10 mouse cellular contexts compared by ENCODE assay signal in the genomic region with DNA sequence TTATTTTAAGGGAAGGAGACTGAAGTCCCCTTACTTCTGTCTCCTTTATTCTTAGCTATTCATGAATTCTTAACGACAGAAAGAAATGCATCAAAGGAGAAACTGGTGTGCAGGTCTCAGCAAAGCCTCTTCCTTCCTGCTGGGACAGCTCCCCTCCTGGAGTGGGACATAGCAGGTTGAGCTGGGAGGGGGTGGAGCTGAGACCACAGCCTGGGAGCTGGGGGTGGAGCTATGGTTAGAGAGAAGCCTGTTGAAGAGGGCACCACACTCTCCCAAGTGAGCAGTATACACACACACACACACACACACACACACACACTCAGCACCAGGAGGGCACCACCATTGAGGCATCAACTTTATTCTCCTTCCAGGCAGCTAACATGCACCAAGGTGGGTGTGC.
"Had no signal": no experiment of that assay in that cellular context is flagged by ENCODE, and none has a peak within 500 bp of the region (broad histone marks: within the 10 kb centered on the region; RNA-seq: fewer than 3 reads in every experiment).

No protein-coding gene starts in this region.

- H3K27me3 ChIP-seq: liver, embryonic 13.5 days had no signal

- H3K4me1 ChIP-seq: liver, embryonic 13.5 days had no signal

- H3K4me2 ChIP-seq: liver, embryonic 13.5 days had no signal

- H3K9me3 ChIP-seq: liver, embryonic 13.5 days; midbrain, embryonic 10.5 days had no signal

- H3K9ac ChIP-seq: liver, embryonic 13.5 days; liver, postnatal 0 days had no signal

- H3K4me3 ChIP-seq: layer of hippocampus, adult 2 months; liver, embryonic 13.5 days; midbrain, embryonic 10.5 days had no signal

- H3K36me3 ChIP-seq: liver, embryonic 13.5 days; midbrain, embryonic 10.5 days had no signal

- H3K27ac ChIP-seq: layer of hippocampus, adult 2 months; liver, embryonic 13.5 days had no signal

- ATAC-seq: liver, postnatal 0 days; midbrain, embryonic 16.5 days had no signal

- DNase-seq: kidney, adult 8-10 months; kidney, postnatal 4 days; left cerebral cortex, postnatal 4 days; liver; liver, embryonic 13.5 days; liver, postnatal 0 days; right cerebral cortex, postnatal 14 days had no signal
